Comparison of ENCODE assay signal across 7 mouse cellular contexts in genomic region chr2:127788440-127789116, GRCm38 (mm10). TPM values are rescaled to one million over a fixed set of nuclear protein-coding genes. Genes with fewer than 3 reads are reported as not detected.
DNase-seq lines count a peak whose midpoint lies in the region; ATAC-seq lines count a peak whose summit lies in the region.

Gene Nphp1, minus strand, starts transcription at chr2:127788897.

- H3K27me3 ChIP-seq in embryonic facial prominence, embryonic 11.5 days (ENCODE audit: control insufficient read depth, insufficient read depth, low read length) = no peaks in the 10 kb centered on the region
- H3K27me3 ChIP-seq in limb, embryonic 11.5 days (ENCODE audit: control insufficient read depth, insufficient read depth, low read length) = no peaks in the 10 kb centered on the region
- no peaks in the 10 kb centered on the region for H3K27me3 ChIP-seq in midbrain, embryonic 14.5 days (ENCODE audit: control insufficient read depth, insufficient read depth, low read length)

- peak within 1 kb of the TSS; percentile 8; the same call in 1 of the 2 replicates for H3K27ac ChIP-seq in embryonic facial prominence, embryonic 11.5 days (replicated peaks; ENCODE audit: low read depth, low read length)
- no peak within 1 kb of the TSS for H3K27ac ChIP-seq in limb, embryonic 11.5 days (replicated peaks; ENCODE audit: low read depth, low read length)
- peak within 1 kb of the TSS; percentile 63; the same call in 1 of the 2 replicates for H3K27ac ChIP-seq in midbrain, embryonic 14.5 days (replicated peaks; ENCODE audit: low read depth, low read length)

- peak within 1 kb of the TSS; percentile 90 for H3K9ac ChIP-seq in embryonic facial prominence, embryonic 11.5 days (replicated peaks; ENCODE audit: low read length)
- peak within 1 kb of the TSS; percentile 87 for H3K9ac ChIP-seq in limb, embryonic 11.5 days (ENCODE audit: low read length)
- H3K9ac ChIP-seq in midbrain, embryonic 14.5 days (replicated peaks; ENCODE audit: low read length) = peak within 1 kb of the TSS; percentile 71

- peak; percentile 94 for DNase-seq in adrenal gland, postnatal 14 days
- DNase-seq in embryonic facial prominence, embryonic 11.5 days (ENCODE audit: low spot score) = peak; percentile 93
- peak; percentile 98 for DNase-seq in heart, adult 11 months
- DNase-seq in kidney, adult 18-20 months = peak; percentile 88
- peak; percentile 90 for DNase-seq in limb, embryonic 11.5 days (ENCODE audit: low spot score)
- peak; percentile 94 for DNase-seq in midbrain, embryonic 14.5 days
- DNase-seq in spleen, adult 18-20 months = peak; percentile 67 to 83

- under 1% methylated on average over 34 of the region's 40 CpGs for WGBS in embryonic facial prominence, embryonic 11.5 days
- WGBS in limb, embryonic 11.5 days = under 1% methylated on average over 40 of the region's 40 CpGs
- WGBS in midbrain, embryonic 14.5 days = under 1% methylated on average over 40 of the region's 40 CpGs

- H3K4me2 ChIP-seq in embryonic facial prominence, embryonic 11.5 days (ENCODE audit: low read depth, low read length) = peak within 1 kb of the TSS; percentile 65
- peak within 1 kb of the TSS; percentile 62 for H3K4me2 ChIP-seq in limb, embryonic 11.5 days (ENCODE audit: low read depth, severe bottlenecking)
- H3K4me2 ChIP-seq in midbrain, embryonic 14.5 days (ENCODE audit: low read length) = peak within 1 kb of the TSS; percentile 74

- H3K36me3 ChIP-seq in embryonic facial prominence, embryonic 11.5 days (replicated peaks; ENCODE audit: control insufficient read depth, insufficient read depth, low read depth, low read length) = no peaks in the 10 kb centered on the region
- no peaks in the 10 kb centered on the region for H3K36me3 ChIP-seq in limb, embryonic 11.5 days (ENCODE audit: control insufficient read depth, insufficient read depth, low read length)
- H3K36me3 ChIP-seq in midbrain, embryonic 14.5 days (ENCODE audit: control insufficient read depth, insufficient read depth, low read length) = no peaks in the 10 kb centered on the region

- peak; percentile 78 for ATAC-seq in embryonic facial prominence, embryonic 11.5 days (replicated peaks; ENCODE audit: insufficient number of reproducible peaks, low FRiP score, low TSS enrichment, low read depth)
- peak; percentile 80 for ATAC-seq in limb, embryonic 11.5 days (ENCODE audit: insufficient number of reproducible peaks, low FRiP score, low TSS enrichment, low read depth)
- ATAC-seq in midbrain, embryonic 14.5 days (ENCODE audit: low FRiP score, low TSS enrichment) = peak; percentile 80

- H3K4me3 ChIP-seq in embryonic facial prominence, embryonic 11.5 days (ENCODE audit: low read depth, low read length) = peak within 1 kb of the TSS; percentile 68
- H3K4me3 ChIP-seq in limb, embryonic 11.5 days (ENCODE audit: low read depth, low read length) = peak within 1 kb of the TSS; percentile 65
- H3K4me3 ChIP-seq in midbrain, embryonic 14.5 days (replicated peaks; ENCODE audit: low read depth, low read length) = peak within 1 kb of the TSS; percentile 65

- H3K9me3 ChIP-seq in embryonic facial prominence, embryonic 11.5 days (replicated peaks; ENCODE audit: control insufficient read depth, low read length) = no peaks in the 10 kb centered on the region
- H3K9me3 ChIP-seq in limb, embryonic 11.5 days (ENCODE audit: control insufficient read depth, low read length) = no peaks in the 10 kb centered on the region
- no peaks in the 10 kb centered on the region for H3K9me3 ChIP-seq in midbrain, embryonic 14.5 days (ENCODE audit: control insufficient read depth, low read length)

- peaks cover 2% of the 10 kb centered on the region for H3K4me1 ChIP-seq in embryonic facial prominence, embryonic 11.5 days (ENCODE audit: control insufficient read depth, insufficient read depth, low read length)
- peaks cover 4% of the 10 kb centered on the region; the same call in 1 of the 2 replicates for H3K4me1 ChIP-seq in limb, embryonic 11.5 days (ENCODE audit: control insufficient read depth, insufficient read depth, low read length)
- H3K4me1 ChIP-seq in midbrain, embryonic 14.5 days (ENCODE audit: control insufficient read depth, insufficient read depth, low read length) = peaks cover 20% of the 10 kb centered on the region

RNA-seq across cellular contexts. Expression of gene Nphp1, which starts in this region (rescaled TPM):
- 18.7 and 20.9 TPM in 2 replicates for total RNA-seq in adrenal gland, postnatal 14 days (2021)
- polyA plus RNA-seq in embryonic facial prominence, embryonic 11.5 days (2014; fragmentation: Nextera tagmentation; extraction: Ambion mirVana) = 34.2 and 36.8 TPM in 2 replicates
- 36.3 and 36.5 TPM in 2 replicates for polyA plus RNA-seq in limb, embryonic 11.5 days (2014; fragmentation: Nextera tagmentation; extraction: Ambion mirVana)
- 10.8 and 17.2 TPM in 2 replicates for polyA plus RNA-seq in midbrain, embryonic 14.5 days (2014; fragmentation: Nextera tagmentation; extraction: Ambion mirVana)
